Mouse (Mus musculus) central nervous system, embryonic 18 days (tissue): Measurements from ENCODE around the gene Phkg2. TPM values are rescaled to one million over a fixed set of nuclear protein-coding genes. Genes with fewer than 3 reads are reported as not detected.

Experiments
- polyA plus RNA-seq: library from polyadenylated mRNA; depleted of rRNA; stranded (reverse); fragments of >200 nt; gene quantifications from 2 replicates; pipeline ENCODE4 v1.2.3, GENCODE M21; 2012; rRNA removed

The Phkg2 gene
- 111 and 112 TPM in 2 replicates for polyA plus RNA-seq

DNA sequence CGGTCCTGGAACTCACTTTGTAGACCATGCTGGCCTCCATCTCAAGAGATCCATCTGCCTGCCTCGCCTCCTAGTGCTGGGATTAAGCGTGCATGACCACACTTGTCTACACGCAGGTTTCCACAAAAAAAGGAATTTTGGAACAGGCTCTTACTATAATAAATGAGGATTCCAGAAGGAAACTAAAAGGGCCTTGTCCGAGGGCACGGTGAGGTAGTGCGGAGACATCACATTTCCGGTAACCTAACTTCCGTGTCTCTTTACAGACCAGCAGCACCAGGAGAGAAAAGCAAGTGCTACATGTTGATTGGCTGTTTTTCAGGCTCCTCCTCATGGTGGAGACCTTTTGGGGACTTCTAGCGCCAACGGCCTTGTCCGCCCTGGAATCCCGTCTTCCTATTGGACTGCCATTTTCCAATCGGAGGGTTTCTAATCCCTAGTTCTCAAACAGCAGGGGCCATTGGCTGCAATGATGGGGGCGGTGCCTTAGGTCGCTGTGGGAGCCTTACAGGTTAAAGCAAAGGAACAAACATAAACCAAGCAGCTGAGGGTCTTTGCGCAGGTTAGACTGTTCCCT is at the start of gene Phkg2:
Phkg2 (plus strand) TSS at position 446 of the 577 bp plus-strand sequence.

DNA sequence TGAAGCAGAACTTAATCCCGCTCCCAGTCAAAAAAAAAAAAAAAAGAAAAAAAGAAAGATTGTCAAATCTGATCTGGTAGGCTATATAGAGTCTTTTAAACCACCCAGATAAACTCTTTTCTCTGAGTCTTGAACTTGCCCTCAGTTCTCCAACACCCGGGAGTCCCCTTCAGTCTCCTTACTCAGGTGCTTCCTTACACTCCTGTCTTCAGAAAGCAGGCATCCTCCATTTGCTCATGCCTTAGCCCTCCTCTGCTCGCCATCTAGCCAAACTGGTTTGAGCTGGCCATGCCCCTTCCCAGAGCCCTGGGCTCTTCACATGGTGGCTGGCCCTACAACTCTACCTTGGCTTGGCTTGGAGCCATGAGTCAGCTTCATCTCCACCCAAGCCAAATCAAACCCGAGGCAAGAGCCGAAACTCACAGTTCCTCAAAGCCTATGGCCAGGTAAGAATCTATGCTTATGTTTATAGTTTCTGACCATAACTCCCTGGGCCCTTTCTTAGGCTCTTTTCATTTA is 11.7 kb upstream of the Phkg2 start, which contains the start of gene Tmem265:
Tmem265 (plus strand) TSS at position 51 of the 519 bp plus-strand sequence.

DNA sequence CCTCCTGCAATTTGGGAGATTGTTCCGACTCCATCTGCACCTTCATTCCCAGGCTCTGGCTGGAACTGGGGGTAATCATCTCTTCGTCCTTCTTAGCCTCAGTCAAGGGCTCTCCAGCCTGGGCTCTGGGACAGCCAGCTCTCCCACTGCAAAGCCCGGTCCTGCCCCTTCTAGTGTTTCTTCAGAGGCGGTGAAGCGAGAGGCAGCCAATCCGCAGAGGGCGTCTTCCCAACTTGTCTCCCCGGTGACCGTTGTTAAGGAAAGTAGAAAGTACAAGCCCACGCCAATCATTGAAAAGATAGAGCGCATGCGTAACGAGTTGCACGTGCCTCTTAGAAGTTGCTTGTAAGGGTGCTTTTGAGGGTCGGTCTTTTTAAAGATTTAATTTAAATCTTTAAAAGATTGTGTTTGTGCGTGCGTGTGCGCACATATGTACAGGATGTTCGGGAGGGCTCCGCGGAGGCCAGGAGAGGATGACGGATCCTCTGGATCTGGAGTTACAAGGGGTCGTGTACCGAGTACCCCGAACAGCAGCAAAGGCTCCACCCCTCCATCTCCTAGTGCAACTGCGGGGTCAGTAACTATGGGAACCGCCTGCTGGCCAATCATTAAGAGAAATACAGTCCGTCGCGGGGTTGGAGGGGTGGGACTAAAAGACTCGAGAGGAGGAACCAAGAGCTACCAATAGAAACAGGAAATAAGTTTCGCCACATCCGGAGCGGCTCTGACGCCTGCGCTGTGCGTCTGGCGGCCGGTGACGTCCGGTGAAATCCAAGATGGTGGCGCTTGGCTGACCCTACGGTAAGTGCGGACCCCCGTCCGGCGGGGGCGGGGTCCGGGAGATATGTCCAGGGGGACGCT is 15.1 kb downstream of the Phkg2 start, which contains the start of the genes Ccdc189 and Rnf40:
Ccdc189 (minus strand) TSS at position 585 of the 861 bp plus-strand sequence.
Rnf40 (plus strand) TSS at position 757 of the 861 bp plus-strand sequence.

DNA sequence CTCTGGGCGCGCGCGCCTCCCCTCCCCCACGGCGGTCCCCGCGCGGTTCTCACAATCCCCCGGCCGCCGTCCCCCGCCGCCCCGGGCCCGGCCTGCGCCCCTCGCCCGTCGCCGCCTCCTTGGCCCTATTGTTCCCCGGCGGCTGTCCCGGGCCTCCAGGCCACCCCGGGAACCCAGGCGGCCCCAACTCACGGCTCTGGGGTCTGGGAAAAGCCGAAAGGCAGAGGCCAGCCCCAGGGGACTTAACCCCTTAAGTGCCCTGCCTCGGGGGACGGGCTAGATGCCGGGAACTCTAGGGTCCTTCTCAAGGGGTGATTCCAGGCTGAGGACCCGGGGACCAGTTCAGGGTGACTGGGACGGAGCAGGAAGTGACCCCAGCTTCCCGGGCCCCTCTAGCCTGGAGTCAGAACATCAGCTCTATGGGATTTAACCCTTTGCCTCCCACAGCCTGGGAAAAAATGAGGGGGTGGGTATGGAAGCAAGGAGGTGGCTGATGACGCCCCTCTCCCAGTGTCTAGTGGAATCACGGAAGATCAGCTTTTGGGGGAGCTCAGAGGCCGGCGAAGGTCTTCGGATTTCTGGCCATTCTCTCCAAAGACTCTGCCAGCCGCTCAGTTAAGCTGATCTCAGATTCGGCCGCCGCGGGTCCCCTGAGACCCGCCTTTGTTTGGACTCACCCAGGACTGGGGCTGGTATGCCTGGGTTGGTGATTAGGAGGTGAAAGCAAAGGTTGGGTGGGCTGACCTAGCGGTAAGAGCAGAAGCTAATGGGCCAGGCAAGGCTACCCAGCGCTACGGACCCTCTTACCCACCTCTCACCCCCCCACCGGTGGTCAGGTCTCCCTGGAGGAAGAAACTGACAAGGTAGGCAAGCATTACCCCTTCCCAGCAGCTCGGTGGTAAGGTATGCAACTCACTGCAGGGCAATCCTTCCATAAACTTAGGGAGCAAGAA is 42.0 kb downstream of the Phkg2 start, which contains the start of gene Zfp629:
Zfp629 (minus strand) TSS at position 907 of the 953 bp plus-strand sequence.

Other genes starting within 250 kb of the Phkg2 start
- gene Zfp768, start 227.8 kb upstream of the Phkg2 start, polyA plus RNA-seq = 26.9 and 27.0 TPM in 2 replicates
- gene Zfp747, start 197.3 kb upstream of the Phkg2 start, polyA plus RNA-seq = 6.8 and 7.0 TPM in 2 replicates
- 3.2 and 3.4 TPM in 2 replicates for gene 9130019O22Rik, start 186.2 kb upstream of the Phkg2 start, polyA plus RNA-seq
- gene E430018J23Rik, start 179.7 kb upstream of the Phkg2 start, polyA plus RNA-seq = 5.2 and 5.5 TPM in 2 replicates
- 3.9 and 4.6 TPM in 2 replicates for gene Zfp764, start 166.5 kb upstream of the Phkg2 start, polyA plus RNA-seq
- gene Zfp688, start 151.3 kb upstream of the Phkg2 start, polyA plus RNA-seq = 17.7 and 18.9 TPM in 2 replicates
- gene Zfp689, start 124.2 kb upstream of the Phkg2 start, polyA plus RNA-seq = 9.2 and 10.9 TPM in 2 replicates
- 54.7 and 57.7 TPM in 2 replicates for gene Prr14, start 113.7 kb upstream of the Phkg2 start, polyA plus RNA-seq
- 18.1 and 24.0 TPM in 2 replicates for gene Fbrs, start 94.1 kb upstream of the Phkg2 start, polyA plus RNA-seq
- 15.5 and 19.3 TPM in 2 replicates for gene Srcap, start 61.4 kb upstream of the Phkg2 start, polyA plus RNA-seq
- 13.4 and 14.3 TPM in 2 replicates for gene Gm42715, start 53.8 kb upstream of the Phkg2 start, polyA plus RNA-seq
- gene Tmem265, start 11.9 kb upstream of the Phkg2 start, polyA plus RNA-seq = 1.3 and 2.7 TPM in 2 replicates
- 13.5 TPM in 2 replicates for gene Ccdc189, start 15.3 kb downstream of the Phkg2 start, polyA plus RNA-seq
- gene Rnf40, start 15.4 kb downstream of the Phkg2 start, polyA plus RNA-seq = 46.9 and 49.5 TPM in 2 replicates
- gene Zfp629, start 42.5 kb downstream of the Phkg2 start, polyA plus RNA-seq = 28.9 and 29.8 TPM in 2 replicates
- 55.6 and 57.5 TPM in 2 replicates for gene Bcl7c, start 135.6 kb downstream of the Phkg2 start, polyA plus RNA-seq
- 10.1 and 11.8 TPM in 2 replicates for gene Ctf1, start 139.4 kb downstream of the Phkg2 start, polyA plus RNA-seq
- gene Ctf2, start 158.8 kb downstream of the Phkg2 start, polyA plus RNA-seq = not detected in 2 replicates
- gene Fbxl19, start 171.2 kb downstream of the Phkg2 start, polyA plus RNA-seq = 122 and 135 TPM in 2 replicates
- 9.1 and 11.1 TPM in 2 replicates for gene Orai3, start 196.5 kb downstream of the Phkg2 start, polyA plus RNA-seq
- 9.1 and 11.1 TPM in 2 replicates for gene Setd1a, start 203.3 kb downstream of the Phkg2 start, polyA plus RNA-seq
- gene Gm49388, start 212.3 kb downstream of the Phkg2 start, polyA plus RNA-seq = 0.20 and 0.35 TPM in 2 replicates
- gene Hsd3b7, start 227.3 kb downstream of the Phkg2 start, polyA plus RNA-seq = 12.5 and 14.7 TPM in 2 replicates